Mouse (Mus musculus) CD8-positive naive resting alpha-beta T cell, adult 57 days (primary cell): ENCODE data around the gene Brd4. TPM values are rescaled to one million over a fixed set of nuclear protein-coding genes. Genes with fewer than 3 reads are reported as not detected.

Experiments used
- total RNA-seq: library from RNA; stranded (reverse); gene quantifications from one replicate; pipeline ENCODE4 v1.2.4, GENCODE M21; 2023

The Brd4 gene
- total RNA-seq = 275 TPM

GRCm38 (mm10) chr17:32284262-32285137 lies at the start of gene Brd4:
TSS of gene Brd4 (minus strand) at chr17:32284722.

DNA sequence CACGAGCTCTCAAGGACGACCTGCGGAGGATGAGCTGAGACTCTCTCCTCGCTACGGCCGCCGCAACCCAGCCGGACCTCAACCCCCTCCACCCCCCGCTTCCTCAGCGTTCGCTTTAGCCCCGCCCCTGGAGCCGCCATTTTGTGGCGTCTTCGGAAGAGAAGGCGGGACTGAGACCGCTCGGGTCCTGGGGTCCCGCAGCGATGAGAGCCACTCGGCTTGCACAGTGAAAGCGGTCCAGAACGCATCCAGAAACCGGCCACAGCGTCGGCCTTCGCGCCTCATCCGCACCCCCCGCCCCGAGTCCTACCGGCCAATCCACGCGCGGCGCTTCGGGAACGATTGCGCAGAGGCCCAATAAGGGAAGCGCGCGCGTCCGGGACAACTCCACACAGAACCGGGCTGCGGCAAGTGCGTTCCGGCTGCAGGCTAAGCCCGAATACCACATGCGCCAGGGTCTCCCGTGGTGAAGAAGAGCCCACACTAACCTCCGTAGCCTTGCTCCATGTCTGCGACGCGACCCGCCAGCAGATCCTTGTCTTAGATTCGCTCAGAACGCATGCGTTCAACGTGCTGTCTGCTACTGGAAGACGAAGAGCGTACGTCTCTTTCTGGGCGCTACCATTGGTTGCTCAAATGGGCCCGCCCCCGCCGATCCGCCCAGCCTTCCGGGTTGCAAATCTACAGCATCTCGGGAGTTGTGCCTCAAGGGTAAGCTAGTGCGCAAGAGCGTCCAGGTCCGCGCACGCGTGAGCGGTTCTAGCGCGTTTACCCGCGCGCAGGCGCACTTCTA lies 36.3 kb upstream of the Brd4 start, which contains the start of gene Akap8:
Gene Akap8, minus strand, starts transcription at position 642 of the 793 bp plus-strand sequence.

DNA sequence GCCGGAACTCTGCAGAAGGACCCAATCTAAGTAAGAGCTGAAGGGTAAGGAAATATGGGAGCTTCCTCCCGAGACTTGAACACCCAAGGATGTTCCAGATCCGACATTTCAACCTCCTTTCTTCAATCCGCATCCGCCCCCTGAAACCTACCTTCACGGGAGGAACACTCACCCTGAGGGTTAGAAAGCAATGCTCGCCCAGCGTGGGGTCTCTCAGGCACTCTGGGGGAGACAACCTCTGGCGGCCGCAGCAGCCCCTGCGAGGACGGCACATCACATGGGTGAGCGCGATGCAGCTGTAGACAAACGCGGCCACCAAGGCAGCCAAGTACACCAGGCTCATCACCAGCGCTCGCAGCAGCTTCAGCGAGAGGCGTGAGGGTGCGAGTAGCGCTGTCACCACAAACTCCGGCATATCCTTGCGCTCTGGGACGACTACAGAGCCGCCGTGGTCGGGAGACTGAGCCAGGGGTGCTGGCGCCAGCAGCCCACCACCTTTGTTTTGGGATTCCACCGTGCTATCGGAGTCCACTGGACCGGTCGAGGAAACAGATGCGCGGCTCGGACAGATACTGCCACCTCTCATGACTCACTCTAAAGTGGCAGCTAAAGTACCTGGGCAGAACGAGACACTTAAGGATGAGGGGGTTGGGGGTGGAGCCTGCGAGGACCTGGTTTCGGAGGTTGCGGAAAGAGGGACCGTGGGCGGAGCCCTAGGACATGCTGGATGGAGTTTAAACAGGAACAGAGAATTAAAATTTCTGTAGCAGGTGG lies 95.5 kb downstream of the Brd4 start, which contains the start of gene Ephx3:
Gene Ephx3, minus strand, starts transcription at position 687 of the 774 bp plus-strand sequence.

GRCm38 (mm10) chr17:32166687-32167086 lies 117.8 kb downstream of the Brd4 start, which contains the start of gene Notch3:
TSS of gene Notch3 (minus strand) at chr17:32166852.

Other genes starting within 250 kb of the Brd4 start
- 71.6 TPM for gene Rrp1b, start 248.6 kb downstream of the Brd4 start, total RNA-seq
- gene Hsf2bp, start 248.4 kb downstream of the Brd4 start, total RNA-seq = not detected
- 0.18 TPM for gene Notch3, start 117.9 kb downstream of the Brd4 start, total RNA-seq
- 3.6 TPM for gene Ephx3, start 95.2 kb downstream of the Brd4 start, total RNA-seq
- gene Akap8, start 36.5 kb upstream of the Brd4 start, total RNA-seq = 284 TPM
- gene Akap8l, start 65.9 kb upstream of the Brd4 start, total RNA-seq = 186 TPM
- 32.1 TPM for gene Wiz, start 104.7 kb upstream of the Brd4 start, total RNA-seq
- gene Rasal3, start 118.9 kb upstream of the Brd4 start, total RNA-seq = 562 TPM
- gene Pglyrp2, start 139.4 kb upstream of the Brd4 start, total RNA-seq = 69.5 TPM
- not detected for gene Cyp4f39, start 168.0 kb upstream of the Brd4 start, total RNA-seq
- gene Cyp4f17, start 221.3 kb upstream of the Brd4 start, total RNA-seq = 0.86 TPM